Mouse (Mus musculus): ENCODE results near the gene Plin3. TPM values are rescaled to one million over a fixed set of nuclear protein-coding genes. Genes with fewer than 3 reads are reported as not detected.

Plin3 gene
- total and polyA plus RNA-seq, 2 experiments = 21.5 to 23.0 TPM

DNA sequence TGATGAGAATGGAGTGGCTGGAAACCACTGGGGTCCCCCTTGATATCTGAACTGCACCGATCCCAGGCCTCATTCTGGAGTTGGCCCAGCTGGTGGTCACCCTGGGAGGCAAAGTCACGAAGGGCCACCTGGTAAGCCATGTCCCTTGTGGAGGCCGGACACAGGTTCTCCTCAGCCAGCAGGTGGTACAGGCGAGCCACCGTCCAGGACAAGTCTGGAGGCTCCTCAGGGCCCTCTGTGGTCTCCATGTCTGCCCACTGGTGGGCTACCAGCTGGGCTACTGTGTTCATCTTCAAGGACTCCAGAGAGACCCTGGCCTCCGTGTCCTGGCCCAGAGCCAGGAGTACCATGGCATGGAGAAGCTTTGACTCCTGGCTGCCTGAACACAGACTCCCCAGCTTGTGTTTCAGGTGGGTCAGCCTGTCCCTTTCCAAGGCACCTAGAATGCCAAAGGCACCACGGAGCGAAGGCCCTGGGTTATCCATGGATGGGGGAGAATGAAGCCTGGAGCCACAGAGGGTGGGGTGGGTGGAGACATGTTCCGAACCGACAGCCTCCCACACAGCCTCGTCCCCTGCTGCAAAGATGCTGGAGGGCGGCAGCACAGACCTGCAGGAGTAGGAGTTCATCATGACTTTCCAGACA lies 20.9 kb downstream of the Plin3 start:
- Histone ChIP-seq H3K4me1 (ENCODE audit: control insufficient read depth, insufficient read depth, low read length) (peaks cover 26% of the 10 kb centered on the region), H3K4me3 (ENCODE audit: insufficient read depth, low read depth, low read length) (no peak overlapping the region), H3K9ac (ENCODE audit: low read depth, low read length) (no peak overlapping the region), H3K79me2 (ENCODE audit: control insufficient read depth, insufficient read depth, low read length) (peaks cover 24% of the 10 kb centered on the region), H3K27ac (replicated peaks; ENCODE audit: insufficient read depth, low read depth, low read length) (no peak overlapping the region), H3K27me3 (ENCODE audit: control insufficient read depth, insufficient read depth, low read length) (no peaks in the 10 kb centered on the region), H3K36me3 (ENCODE audit: control insufficient read depth, insufficient read depth, low read length) (peaks cover 3% of the 10 kb centered on the region; the same call in 1 of the 2 replicates)
- no peak for TF ChIP-seq CTCF (IDR thresholded peaks at IDR 0.05; ENCODE audit: low read depth, low read length)
- 88% methylated on average over 12 of the region's 12 CpGs for WGBS
- no peak for DNase-seq (ENCODE audit: extremely low read depth, low read depth, low spot score)

DNA sequence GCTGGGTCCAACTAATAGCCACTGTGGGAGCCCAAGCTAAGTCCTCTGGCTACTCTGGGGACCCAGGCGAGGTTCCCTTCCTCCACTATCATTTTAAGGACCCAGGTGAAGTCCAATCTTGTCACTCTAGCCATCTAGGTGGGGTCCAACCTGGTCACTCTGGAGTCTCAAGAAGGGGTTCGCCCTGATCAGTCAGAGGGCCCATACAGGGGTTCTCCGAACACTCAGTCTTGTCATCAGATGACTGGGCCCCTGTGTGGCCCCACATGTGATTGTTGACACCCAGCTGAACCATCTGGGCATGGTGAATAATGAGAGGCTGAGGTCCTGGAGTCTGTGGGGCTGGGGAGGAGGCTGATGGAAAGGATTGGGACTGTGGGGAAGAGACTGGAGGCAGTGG lies 22.9 kb downstream of the Plin3 start:
- no peak for DNase-seq (ENCODE audit: extremely low read depth, low read depth, low spot score)
- H3K27ac ChIP-seq (replicated peaks; ENCODE audit: insufficient read depth, low read depth, low read length) = peak overlapping the region; percentile 41; the same call in 1 of the 2 replicates
- H3K79me2 ChIP-seq (ENCODE audit: control insufficient read depth, insufficient read depth, low read length) = peaks cover 21% of the 10 kb centered on the region
- 85% methylated on average over 3 of the region's 3 CpGs for WGBS
- no peak overlapping the region for H3K4me3 ChIP-seq (ENCODE audit: insufficient read depth, low read depth, low read length)
- peaks cover 24% of the 10 kb centered on the region for H3K4me1 ChIP-seq (ENCODE audit: control insufficient read depth, insufficient read depth, low read length)
- TF ChIP-seq CTCF (IDR thresholded peaks at IDR 0.05; ENCODE audit: low read depth, low read length) (no peak), POLR2A (IDR thresholded peaks at IDR 0.05; ENCODE audit: extremely low read depth, insufficient read depth, low read length) (no peak)
- peaks cover 3% of the 10 kb centered on the region; the same call in 1 of the 2 replicates for H3K36me3 ChIP-seq (ENCODE audit: control insufficient read depth, insufficient read depth, low read length)
- H3K27me3 ChIP-seq (ENCODE audit: control insufficient read depth, insufficient read depth, low read length) = no peaks in the 10 kb centered on the region
- H3K9ac ChIP-seq (ENCODE audit: low read depth, low read length) = peak overlapping the region; percentile 40; the same call in 1 of the 2 replicates

DNA sequence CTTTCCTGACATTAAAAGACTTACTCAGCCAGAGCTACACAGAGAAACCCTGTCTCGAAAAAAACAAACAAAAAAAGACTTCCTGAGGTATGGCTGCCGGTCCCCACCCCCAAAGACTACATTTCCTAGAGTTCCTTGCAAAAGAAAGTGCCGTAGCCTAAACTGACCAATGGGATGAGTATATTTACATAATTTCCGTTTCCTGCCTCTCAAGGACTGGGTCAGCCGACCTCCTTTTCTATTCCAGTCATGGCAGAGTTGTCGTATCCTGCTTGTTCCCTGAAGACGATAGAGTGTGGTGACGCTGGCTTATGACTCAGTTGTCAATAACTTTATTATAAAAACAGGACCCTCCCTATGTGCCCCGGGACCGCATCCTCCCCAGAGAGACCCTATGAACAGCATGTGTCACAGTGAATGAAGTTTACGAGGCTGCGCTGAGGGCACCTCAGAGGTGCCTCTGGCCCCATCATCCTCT lies 23.5 kb downstream of the Plin3 start:
- 0 out of 2 replicates have a peak, but pooled peaks have one; percentile 6 for TF ChIP-seq POLR2A (IDR thresholded peaks at IDR 0.05; ENCODE audit: extremely low read depth, insufficient read depth, low read length)
- TF ChIP-seq CTCF (IDR thresholded peaks at IDR 0.05; ENCODE audit: low read depth, low read length) = no peak

DNA sequence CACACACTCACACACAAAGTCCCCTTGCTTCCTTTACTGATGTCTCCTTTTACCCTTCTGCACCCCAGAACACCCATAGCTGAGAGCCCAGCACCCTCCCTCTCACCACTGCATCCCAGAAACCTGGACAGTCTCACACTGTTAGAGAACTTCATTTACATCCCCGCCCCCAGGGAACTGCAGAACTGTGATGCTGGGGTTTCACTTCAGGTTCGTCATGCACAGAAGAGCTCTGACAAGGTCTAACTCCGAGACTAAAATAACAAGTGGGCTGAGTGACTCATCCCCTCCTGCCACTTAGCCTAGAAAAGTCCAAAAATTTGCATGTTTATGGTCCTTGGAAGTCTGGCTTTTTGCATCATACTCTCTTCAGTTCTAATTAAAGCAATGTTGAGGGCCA lies 26.4 kb downstream of the Plin3 start:
- TF ChIP-seq CTCF (IDR thresholded peaks at IDR 0.05; ENCODE audit: low read depth, low read length) = no peak
- TF ChIP-seq POLR2A (IDR thresholded peaks at IDR 0.05; ENCODE audit: extremely low read depth, insufficient read depth, low read length) = no peak
- no peak for DNase-seq (ENCODE audit: extremely low read depth, low read depth, low spot score)
- H3K27me3 ChIP-seq (ENCODE audit: control insufficient read depth, insufficient read depth, low read length) = no peaks in the 10 kb centered on the region
- H3K4me1 ChIP-seq (ENCODE audit: control insufficient read depth, insufficient read depth, low read length) = peaks cover 4% of the 10 kb centered on the region
- no peaks in the 10 kb centered on the region for H3K79me2 ChIP-seq (ENCODE audit: control insufficient read depth, insufficient read depth, low read length)
- peaks cover 4% of the 10 kb centered on the region; the same call in 1 of the 2 replicates for H3K36me3 ChIP-seq (ENCODE audit: control insufficient read depth, insufficient read depth, low read length)
- H3K27ac ChIP-seq (replicated peaks; ENCODE audit: insufficient read depth, low read depth, low read length) = no peak overlapping the region
- WGBS = 74% methylated on average over 3 of the region's 3 CpGs
- H3K4me3 ChIP-seq (ENCODE audit: insufficient read depth, low read depth, low read length) = no peak overlapping the region
- no peak overlapping the region for H3K9ac ChIP-seq (ENCODE audit: low read depth, low read length)

More for the DNA sequence above, 23.5 kb downstream of the Plin3 start:
- Histone ChIP-seq H3K4me3 (ENCODE audit: insufficient read depth, low read depth, low read length) (peak overlapping the region; percentile 19), H3K36me3 (ENCODE audit: control insufficient read depth, insufficient read depth, low read length) (peaks cover 3% of the 10 kb centered on the region; the same call in 1 of the 2 replicates), H3K4me1 (ENCODE audit: control insufficient read depth, insufficient read depth, low read length) (peaks cover 21% of the 10 kb centered on the region), H3K79me2 (ENCODE audit: control insufficient read depth, insufficient read depth, low read length) (peaks cover 18% of the 10 kb centered on the region), H3K27me3 (ENCODE audit: control insufficient read depth, insufficient read depth, low read length) (no peaks in the 10 kb centered on the region), H3K27ac (replicated peaks; ENCODE audit: insufficient read depth, low read depth, low read length) (peak overlapping the region; percentile 64), H3K9ac (ENCODE audit: low read depth, low read length) (peak overlapping the region; percentile 72)
- DNase-seq (ENCODE audit: extremely low read depth, low read depth, low spot score) = peak; percentile 82
- whole genome bisulfite sequencing = 17% methylated on average over 12 of the region's 12 CpGs

DNA sequence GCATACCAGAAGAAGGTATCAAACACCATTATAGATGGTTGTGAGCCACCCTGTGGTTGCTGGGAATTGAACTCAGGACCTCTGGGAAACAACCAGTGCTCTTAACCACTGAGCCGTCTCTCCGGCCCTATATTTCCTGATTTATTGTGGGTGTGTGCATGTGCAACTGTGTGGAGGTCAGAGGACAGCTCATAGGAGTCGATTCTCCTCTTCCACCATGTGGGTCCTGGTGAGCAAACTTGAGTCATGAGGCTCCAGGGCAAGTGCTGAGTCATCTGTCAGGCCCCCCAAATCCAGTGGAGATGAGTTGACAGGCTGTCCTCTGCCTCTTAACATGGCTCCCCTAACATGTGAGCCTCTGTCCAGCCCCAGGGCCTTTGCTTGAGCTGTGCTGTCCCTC lies 26.8 kb downstream of the Plin3 start:
- WGBS = 70% methylated on average over 3 of the region's 3 CpGs
- TF ChIP-seq POLR2A (IDR thresholded peaks at IDR 0.05; ENCODE audit: extremely low read depth, insufficient read depth, low read length) = no peak
- no peak for TF ChIP-seq CTCF (IDR thresholded peaks at IDR 0.05; ENCODE audit: low read depth, low read length)
- Histone ChIP-seq H3K36me3 (ENCODE audit: control insufficient read depth, insufficient read depth, low read length) (peaks cover 2% of the 10 kb centered on the region; the same call in 1 of the 2 replicates), H3K27ac (replicated peaks; ENCODE audit: insufficient read depth, low read depth, low read length) (no peak overlapping the region), H3K79me2 (ENCODE audit: control insufficient read depth, insufficient read depth, low read length) (no peaks in the 10 kb centered on the region), H3K27me3 (ENCODE audit: control insufficient read depth, insufficient read depth, low read length) (no peaks in the 10 kb centered on the region), H3K9ac (ENCODE audit: low read depth, low read length) (no peak overlapping the region), H3K4me1 (ENCODE audit: control insufficient read depth, insufficient read depth, low read length) (peaks cover 8% of the 10 kb centered on the region), H3K4me3 (ENCODE audit: insufficient read depth, low read depth, low read length) (no peak overlapping the region)
- DNase-seq (ENCODE audit: extremely low read depth, low read depth, low spot score) = no peak

DNA sequence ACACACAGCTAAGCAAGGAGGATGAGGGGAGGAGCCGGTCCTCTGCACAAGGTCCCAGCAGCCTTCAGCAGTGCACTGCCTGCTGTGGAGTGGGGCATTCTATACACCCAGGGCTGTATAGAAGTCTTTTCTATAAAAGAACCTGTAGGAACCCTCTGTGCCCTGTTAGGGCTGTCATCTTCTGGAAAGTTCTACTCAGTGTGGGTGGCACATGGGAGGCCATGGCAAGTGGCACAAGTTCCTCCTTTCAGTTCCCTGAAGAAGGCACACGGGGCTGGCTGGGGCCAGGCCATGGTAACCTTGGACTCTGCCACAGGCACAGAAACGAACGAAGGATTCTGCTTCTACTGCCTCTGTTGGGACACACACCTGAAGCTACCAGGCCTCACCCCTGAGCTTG lies 27.7 kb downstream of the Plin3 start:
- 0 out of 2 replicates have a peak, but pooled peaks cover 3% of the 10 kb centered on the region for H3K79me2 ChIP-seq (ENCODE audit: control insufficient read depth, insufficient read depth, low read length)
- DNase-seq (ENCODE audit: extremely low read depth, low read depth, low spot score) = no peak
- no peaks in the 10 kb centered on the region for H3K27me3 ChIP-seq (ENCODE audit: control insufficient read depth, insufficient read depth, low read length)
- TF ChIP-seq CTCF (IDR thresholded peaks at IDR 0.05; ENCODE audit: low read depth, low read length) = no peak
- TF ChIP-seq POLR2A (IDR thresholded peaks at IDR 0.05; ENCODE audit: extremely low read depth, insufficient read depth, low read length) = no peak
- 49% methylated on average over 4 of the region's 4 CpGs for WGBS
- no peak overlapping the region for H3K27ac ChIP-seq (replicated peaks; ENCODE audit: insufficient read depth, low read depth, low read length)
- peaks cover 8% of the 10 kb centered on the region for H3K36me3 ChIP-seq (ENCODE audit: control insufficient read depth, insufficient read depth, low read length)
- peaks cover 13% of the 10 kb centered on the region for H3K4me1 ChIP-seq (ENCODE audit: control insufficient read depth, insufficient read depth, low read length)
- H3K9ac ChIP-seq (ENCODE audit: low read depth, low read length) = no peak overlapping the region
- no peak overlapping the region for H3K4me3 ChIP-seq (ENCODE audit: insufficient read depth, low read depth, low read length)
